Mouse (Mus musculus): ENCODE results near the gene Gm4175. TPM values are rescaled to one million over a fixed set of nuclear protein-coding genes. Genes with fewer than 3 reads are reported as not detected.

Gene Gm4175
- polyA plus RNA-seq (2012; rRNA removed): not detected in 2 replicates

GRCm38 (mm10) chr7:21761375-21761774, at the start of gene Gm4175:
Gene Gm4175, minus strand, starts transcription at chr7:21761475.

GRCm38 (mm10) chr7:21796628-21797027, 35.4 kb upstream of the Gm4175 start, which contains the start of gene Gm4177:
Gene Gm4177, minus strand, starts transcription at chr7:21796728.

Other genes with a start within 250 kb of the Gm4175 start
- not detected in 2 replicates for gene Vmn1r130, start 249.7 kb downstream of the Gm4175 start, polyA plus RNA-seq (2012; rRNA removed)
- not detected in 2 replicates for gene Vmn1r131, start 215.4 kb downstream of the Gm4175 start, polyA plus RNA-seq (2012; rRNA removed)
- not detected in 2 replicates for gene Vmn1r132, start 147.4 kb downstream of the Gm4175 start, polyA plus RNA-seq (2012; rRNA removed)
- gene Gm4177, start 35.3 kb upstream of the Gm4175 start, polyA plus RNA-seq (2012; rRNA removed): not detected in 2 replicates
- not detected in 2 replicates for gene Vmn1r135, start 70.9 kb upstream of the Gm4175 start, polyA plus RNA-seq (2012; rRNA removed)
- gene Gm5725, start 82.8 kb upstream of the Gm4175 start, polyA plus RNA-seq (2012; rRNA removed): not detected in 2 replicates
- gene Gm5891, start 159.8 kb upstream of the Gm4175 start, polyA plus RNA-seq (2012; rRNA removed): not detected in 2 replicates
- gene Vmn1r137, start 233.1 kb upstream of the Gm4175 start, polyA plus RNA-seq (2012; rRNA removed): not detected in 2 replicates